Mouse (Mus musculus): ENCODE results near the gene Eps15l1. TPM values are rescaled to one million over a fixed set of nuclear protein-coding genes. Genes with fewer than 3 reads are reported as not detected.

Gene Eps15l1
- total RNA-seq, 2 experiments from 2014 or later: 58.9 to 72.2 TPM

GRCm38 (mm10) chr8:72352951-72353699, 68.1 kb downstream of the Eps15l1 start:
- DNase-seq (ENCODE audit: extremely low spot score in 1 of 2, low spot score in 1 of 2): no peak

DNA sequence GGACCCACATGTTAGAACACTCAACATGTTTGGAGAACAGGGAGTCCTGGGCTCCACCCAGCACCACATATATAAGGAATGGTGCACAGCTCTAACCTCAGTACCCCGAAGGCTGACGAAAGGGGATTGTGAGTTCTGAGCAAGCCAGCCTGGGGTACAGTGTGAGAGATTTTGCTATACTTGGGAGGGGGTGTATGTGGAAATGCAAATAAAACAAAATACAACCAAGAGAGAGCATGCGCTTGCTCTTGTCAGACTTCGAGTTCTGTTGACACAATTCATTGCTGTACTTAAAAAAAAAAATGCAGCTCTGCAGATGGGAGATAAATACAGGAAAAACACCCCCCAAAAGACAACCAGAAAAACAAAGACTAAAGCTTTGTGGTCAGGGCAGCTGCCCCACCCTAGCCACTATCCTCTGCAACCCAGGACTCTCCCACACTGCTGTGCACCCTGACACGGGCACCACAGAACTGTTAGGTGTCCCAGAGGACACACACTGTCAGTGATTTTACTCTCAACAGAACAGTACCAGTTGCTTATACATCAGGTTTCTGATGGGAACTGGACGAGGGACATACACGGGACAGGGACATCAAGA, 69.8 kb downstream of the Eps15l1 start:
- DNase-seq (ENCODE audit: extremely low spot score in 1 of 2, low spot score in 1 of 2): no peak

DNA sequence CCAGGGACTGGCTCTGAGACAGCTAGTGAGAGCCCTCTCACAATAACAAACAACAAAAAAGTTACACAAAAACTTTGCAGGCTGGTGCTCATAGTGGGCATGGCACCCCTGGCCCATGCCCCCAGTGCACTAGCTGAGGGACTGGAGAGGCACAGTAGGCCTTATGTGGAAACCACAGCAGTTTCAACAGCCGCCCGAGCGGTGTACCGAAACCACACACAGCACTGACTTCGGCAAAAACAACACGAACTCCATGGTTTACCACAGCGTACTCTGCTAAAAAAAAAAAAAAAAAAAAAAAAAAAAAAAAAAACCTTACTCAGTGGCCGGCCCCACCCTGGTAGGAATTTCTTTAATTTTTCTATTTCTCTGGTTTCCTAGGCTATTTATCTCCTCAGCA, 70.5 kb downstream of the Eps15l1 start:
- no peak for DNase-seq (ENCODE audit: extremely low spot score in 1 of 2, low spot score in 1 of 2)

- DNase-seq (ENCODE audit: extremely low spot score in 1 of 2, low spot score in 1 of 2): no peak
Observed at GRCm38 (mm10) chr8:72349838-72350237, 71.4 kb downstream of the Eps15l1 start.

DNA sequence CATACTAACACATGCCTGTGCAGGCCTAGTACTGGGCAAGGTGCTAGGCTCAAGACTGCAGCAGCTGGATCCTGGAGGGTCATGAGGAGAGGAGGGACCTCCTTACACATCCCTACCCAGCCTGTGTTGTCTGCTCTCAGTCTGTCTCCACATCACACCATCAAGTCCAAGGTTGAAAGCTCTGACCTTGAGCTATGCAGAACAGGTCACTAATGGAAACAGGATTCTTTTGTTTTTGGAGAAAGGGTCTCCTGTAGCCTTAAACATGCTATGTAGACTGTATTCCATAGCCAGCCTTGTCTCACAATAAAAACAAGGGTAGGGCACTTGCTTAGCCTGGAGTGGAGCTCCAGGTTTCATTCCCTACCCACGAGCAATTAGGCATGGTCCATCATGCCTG, 72.3 kb downstream of the Eps15l1 start:
- DNase-seq (ENCODE audit: extremely low spot score in 1 of 2, low spot score in 1 of 2): no peak

DNA sequence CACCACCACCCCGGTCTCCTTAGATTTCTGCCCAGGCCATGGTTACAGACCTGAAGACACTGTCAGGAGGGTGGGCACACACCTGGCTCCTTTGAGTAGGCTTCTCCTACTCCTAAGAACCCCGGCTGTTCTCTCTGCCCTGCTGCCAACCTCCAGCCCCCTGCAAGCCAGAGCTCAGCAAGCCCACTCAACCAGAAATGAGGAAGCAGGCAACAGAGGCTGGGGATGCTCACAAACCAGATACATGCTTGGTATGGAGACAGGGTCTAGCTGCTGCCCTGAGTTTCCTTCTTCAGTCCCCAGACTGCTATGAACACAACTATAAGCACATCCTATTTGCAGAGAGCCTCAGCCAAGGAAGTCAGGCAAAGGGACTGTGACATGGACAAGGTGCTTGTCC, 73.1 kb downstream of the Eps15l1 start:
- no peak for DNase-seq (ENCODE audit: extremely low spot score in 1 of 2, low spot score in 1 of 2)

DNA sequence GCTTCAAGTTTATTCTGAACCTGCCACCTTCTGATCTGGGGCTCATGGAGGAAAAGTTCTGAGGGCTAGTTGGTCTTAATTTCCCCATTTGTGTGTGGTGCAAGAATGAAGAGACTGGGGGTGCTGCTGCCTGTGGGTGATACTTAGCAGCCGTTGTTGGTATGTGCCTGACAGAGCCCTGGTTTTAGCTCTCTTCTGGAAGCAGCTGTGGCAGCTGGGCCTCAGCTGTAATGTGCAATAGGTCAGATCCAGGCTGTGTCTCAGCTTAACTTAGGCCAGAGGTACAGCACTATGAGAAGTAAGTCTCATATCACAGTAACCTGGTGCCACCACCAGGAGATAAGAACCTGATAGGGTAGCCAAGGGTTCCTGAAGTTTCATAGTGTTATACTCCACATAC, 73.7 kb downstream of the Eps15l1 start:
- no peak for DNase-seq (ENCODE audit: extremely low spot score in 1 of 2, low spot score in 1 of 2)

- DNase-seq (ENCODE audit: extremely low spot score in 1 of 2, low spot score in 1 of 2): no peak
Observed at GRCm38 (mm10) chr8:72343725-72344124, 77.5 kb downstream of the Eps15l1 start.

GRCm38 (mm10) chr8:72342556-72343300, 78.5 kb downstream of the Eps15l1 start:
- DNase-seq (ENCODE audit: extremely low spot score in 1 of 2, low spot score in 1 of 2): no peak

DNA sequence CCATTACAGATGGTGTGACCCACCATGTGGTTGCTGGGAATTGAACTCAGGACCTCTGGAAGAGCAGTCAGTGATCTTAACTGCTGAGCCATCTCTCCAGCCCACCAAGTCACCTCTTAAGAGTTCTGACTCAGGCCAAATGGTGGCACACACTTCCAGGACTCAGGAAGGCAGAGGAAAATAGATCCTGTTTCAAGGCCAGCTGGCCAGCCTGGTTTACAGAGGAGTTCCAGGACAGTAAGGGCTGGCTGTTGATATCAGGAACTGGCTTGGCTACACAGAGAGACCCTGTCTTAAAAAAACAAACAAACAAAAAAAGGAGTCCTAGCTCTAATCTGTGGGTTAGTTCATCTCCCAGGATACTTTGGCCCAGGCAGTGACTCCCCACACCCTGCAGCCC, 84.2 kb downstream of the Eps15l1 start:
- DNase-seq (ENCODE audit: extremely low spot score in 1 of 2, low spot score in 1 of 2): no peak

DNA sequence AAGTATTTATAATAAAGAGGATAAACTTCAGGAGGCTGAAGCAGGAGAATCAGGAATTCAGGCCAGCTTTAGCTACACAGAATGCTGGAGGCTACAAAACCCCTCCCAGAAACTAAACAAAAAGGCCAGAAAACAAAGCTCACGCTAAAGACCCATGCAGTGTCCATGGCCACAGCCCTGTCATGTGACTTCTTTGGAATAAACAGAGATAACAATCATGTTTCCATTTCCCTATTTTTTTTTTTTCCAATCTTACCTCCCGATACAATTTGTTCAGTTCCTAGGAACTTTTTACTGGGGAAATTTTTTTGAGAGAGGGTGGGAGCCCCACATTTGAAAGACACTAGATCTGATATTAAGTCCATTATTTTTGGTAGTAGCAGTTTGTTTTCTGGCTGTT, 85.0 kb downstream of the Eps15l1 start:
- no peak for DNase-seq (ENCODE audit: extremely low spot score in 1 of 2, low spot score in 1 of 2)

DNA sequence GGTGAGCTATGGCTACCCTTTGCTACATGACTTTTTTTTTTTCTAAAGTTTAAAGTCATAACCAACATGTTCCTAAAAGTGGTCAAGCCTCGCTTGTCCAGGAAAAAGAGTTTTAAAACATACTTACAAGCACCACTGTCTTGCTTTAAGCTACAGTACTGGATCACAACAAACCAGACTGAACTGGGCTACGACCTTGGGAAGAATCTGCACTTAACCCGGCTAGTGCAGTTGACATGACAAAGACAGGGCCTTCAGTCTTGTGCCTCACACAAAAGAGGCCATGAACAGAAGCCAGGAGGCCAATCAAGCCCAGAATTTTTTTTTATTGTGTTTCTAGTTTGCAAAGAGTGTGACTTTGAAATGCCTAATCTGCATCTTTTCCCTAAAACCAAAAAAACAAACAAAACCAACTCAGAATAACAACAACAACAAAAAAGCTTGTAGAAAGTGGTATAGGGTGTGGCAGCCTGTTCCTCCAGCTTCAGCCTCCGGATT, 87.1 kb downstream of the Eps15l1 start:
- DNase-seq (ENCODE audit: extremely low spot score in 1 of 2, low spot score in 1 of 2): no peak

- DNase-seq (ENCODE audit: extremely low spot score in 1 of 2, low spot score in 1 of 2): no peak
Observed at GRCm38 (mm10) chr8:72333429-72334143, 87.7 kb downstream of the Eps15l1 start.

DNA sequence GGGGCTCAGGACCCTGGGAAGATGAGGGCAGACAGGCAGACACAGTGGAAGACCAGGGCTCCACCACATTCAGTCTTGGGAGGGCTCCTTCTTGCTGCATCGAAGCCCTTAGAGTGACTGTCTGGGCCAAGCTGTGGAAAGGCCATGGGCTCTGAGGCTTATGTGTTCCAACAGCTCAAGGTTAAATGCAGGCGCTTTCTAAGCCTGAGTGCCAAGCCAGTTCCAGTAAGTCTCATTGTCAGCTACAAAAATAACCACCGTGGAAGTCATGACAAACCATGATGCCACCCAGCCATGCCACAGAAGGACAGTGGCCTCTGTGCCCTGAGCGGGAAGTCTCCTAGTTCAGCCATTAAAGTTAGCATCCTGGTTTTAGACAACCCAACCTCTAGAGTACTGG, 89.6 kb downstream of the Eps15l1 start:
- no peak for DNase-seq (ENCODE audit: extremely low spot score in 1 of 2, low spot score in 1 of 2)

DNA sequence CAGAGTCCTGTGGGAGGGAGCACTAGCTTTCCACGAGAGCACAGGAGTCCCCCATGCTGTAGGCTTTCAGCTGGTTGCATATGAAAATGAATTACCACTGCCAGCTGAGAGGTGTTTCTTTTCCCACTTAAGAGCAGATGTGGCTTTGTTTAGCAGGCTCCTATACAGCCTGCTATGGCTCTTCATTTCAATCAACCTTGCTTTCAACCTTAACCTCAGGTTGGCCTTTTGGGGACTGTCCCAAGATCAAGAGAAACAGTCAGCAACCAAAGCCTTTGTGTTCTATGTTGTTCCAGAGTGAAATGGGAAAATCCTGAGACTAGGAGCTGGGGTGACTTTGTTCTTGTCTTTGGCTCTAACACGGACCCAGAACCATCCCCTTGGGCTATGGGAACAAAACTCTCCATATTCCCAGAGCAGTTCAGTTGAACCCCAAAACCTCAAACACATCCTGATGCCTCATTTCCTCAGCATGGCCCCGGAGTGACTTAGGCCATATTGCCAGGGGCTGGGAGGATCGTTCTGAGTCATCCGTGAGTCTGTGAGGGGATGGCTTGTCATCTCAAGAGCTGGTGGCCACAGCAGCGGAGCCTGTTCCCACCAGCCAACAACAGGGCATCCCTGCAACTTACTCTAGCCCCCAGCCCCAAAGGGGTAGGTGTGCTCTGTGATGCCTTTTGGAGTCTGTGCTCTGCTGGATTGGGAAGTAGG, 90.3 kb downstream of the Eps15l1 start:
- no peak for DNase-seq (ENCODE audit: extremely low spot score in 1 of 2, low spot score in 1 of 2)

GRCm38 (mm10) chr8:72329116-72329515, 92.1 kb downstream of the Eps15l1 start:
- DNase-seq (ENCODE audit: extremely low spot score in 1 of 2, low spot score in 1 of 2): no peak

DNA sequence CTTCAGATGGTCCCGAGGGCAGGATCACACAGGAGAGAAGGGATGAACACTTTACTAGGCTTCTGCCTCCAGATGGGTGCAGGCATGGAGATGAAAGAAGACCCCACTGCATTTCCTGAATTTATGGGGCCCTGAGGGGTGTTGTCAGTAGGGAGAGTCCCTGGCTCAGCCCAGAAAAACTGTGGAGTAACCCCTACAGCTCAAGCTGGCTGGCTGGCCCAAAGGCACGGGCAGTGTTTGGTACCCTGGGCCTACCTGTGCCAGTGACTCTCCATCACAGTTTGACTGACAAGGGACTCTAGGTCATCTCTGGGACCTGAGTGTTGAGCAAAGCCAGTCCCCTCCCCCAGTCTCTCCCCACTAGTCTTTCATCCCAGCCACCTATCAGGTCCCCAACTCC, 96.6 kb downstream of the Eps15l1 start:
- no peak for DNase-seq (ENCODE audit: extremely low spot score in 1 of 2, low spot score in 1 of 2)

DNA sequence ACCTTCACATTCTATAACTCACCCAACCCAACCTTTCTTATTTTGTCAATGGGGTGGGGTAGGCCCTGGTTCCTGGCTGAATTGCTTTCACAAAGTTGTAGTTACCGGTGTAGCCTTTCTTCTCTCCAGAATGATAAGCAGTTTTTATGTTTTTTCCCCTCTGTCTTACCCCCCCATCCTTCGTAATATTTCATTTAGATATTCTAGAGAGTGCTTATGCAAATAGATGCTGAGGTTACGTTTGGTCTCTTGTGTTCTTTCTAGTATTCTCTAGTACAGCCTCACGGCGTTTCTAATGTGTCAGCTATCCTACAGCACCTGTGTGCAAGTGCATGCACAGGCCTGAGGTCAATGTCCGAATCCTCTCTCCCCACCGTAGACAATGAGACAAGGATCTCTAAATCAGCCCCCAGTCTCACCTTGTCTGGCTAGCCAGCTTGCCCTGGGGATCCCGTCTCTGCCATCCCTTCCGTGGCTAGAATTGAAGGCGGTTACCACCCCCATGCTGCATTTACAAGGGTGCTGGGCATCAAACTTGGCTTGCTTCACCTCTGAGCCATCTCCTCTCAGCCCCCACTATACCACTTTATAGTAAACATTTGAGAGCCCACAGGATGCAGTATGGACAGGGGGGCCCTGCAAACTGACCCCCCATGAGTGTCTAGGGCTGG, 97.1 kb downstream of the Eps15l1 start:
- no peak for DNase-seq (ENCODE audit: extremely low spot score in 1 of 2, low spot score in 1 of 2)

DNA sequence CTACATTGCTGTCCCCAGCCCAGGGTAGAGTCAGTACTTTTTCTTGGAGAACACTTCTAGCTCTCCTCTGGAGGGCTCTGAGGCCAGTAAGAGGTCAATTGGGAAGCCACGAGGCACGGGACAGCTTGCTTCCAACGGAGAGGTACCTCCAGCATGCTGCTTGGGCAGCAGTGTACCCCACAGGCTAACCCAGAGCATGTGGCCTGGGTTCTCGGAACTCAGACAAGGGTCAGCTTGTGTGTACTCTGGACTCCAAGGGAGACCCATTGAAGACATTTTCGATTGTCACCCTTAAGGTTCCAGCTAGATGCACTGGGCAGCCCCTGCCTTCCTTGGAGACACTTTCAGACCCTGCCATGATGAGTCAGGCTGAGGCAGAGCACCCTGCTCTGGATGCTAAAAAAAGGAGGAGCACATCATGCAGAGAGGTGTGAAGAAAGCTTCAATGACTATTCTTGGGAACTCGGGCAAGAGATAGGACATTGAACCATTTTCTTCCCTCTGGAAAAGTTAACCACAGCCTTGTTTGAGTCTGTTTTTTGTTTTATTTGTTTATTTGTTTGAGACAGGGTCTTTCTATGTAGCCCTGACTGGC, 98.0 kb downstream of the Eps15l1 start:
- no peak for DNase-seq (ENCODE audit: extremely low spot score in 1 of 2, low spot score in 1 of 2)
